Mouse (Mus musculus) stomach, embryonic 16.5 days (tissue): ENCODE results near the gene Jag2. TPM values are rescaled to one million over a fixed set of nuclear protein-coding genes. Genes with fewer than 3 reads are reported as not detected.
A peak's percentile ranks its signal among the peaks of the same experiment; 100 is the strongest.

Source experiments
- ATAC-seq: fragments of 200-750 bp; cut with Nextera tagmentation; 2 replicates; pipeline ENCODE4 v1.8.0; 2017; ENCODE audit warnings: moderate number of reproducible peaks, moderate TSS enrichment; ENCODE audit not compliant: insufficient read depth, low FRiP score
- H3K27ac ChIP-seq: fragments of 300-500 bp; sonication (generic); 2 replicates; pipeline ENCODE4 v1.5.1; 2014; ENCODE audit warnings: low read length
- H3K27me3 ChIP-seq: fragments of 300-500 bp; sonication (generic); 2 replicates; pipeline ENCODE4 v1.6.1; 2014; ENCODE audit warnings: low read length, control low read depth, mixed read lengths; ENCODE audit not compliant: control insufficient read depth, insufficient read depth
- H3K36me3 ChIP-seq: fragments of 300-500 bp; sonication (generic); 2 replicates; pipeline ENCODE4 v1.6.1; 2014; ENCODE audit warnings: low read length; ENCODE audit not compliant: control insufficient read depth, insufficient read depth
- H3K4me1 ChIP-seq: fragments of 300-500 bp; sonication (generic); 2 replicates; pipeline ENCODE4 v1.6.1; 2014; ENCODE audit warnings: low read length, control low read depth, mixed read lengths; ENCODE audit not compliant: control insufficient read depth, insufficient read depth
- H3K4me2 ChIP-seq: fragments of 300-500 bp; sonication (generic); 2 replicates; pipeline ENCODE4 v1.6.1; 2014; ENCODE audit warnings: low read depth, low read length, mixed read lengths
- H3K4me3 ChIP-seq: fragments of 300-500 bp; sonication (generic); replicated peaks from 2 replicates; pipeline ENCODE4 v1.5.1; 2014; ENCODE audit warnings: mild to moderate bottlenecking, low read length
- H3K9ac ChIP-seq: fragments of 300-500 bp; sonication (generic); 2 replicates; pipeline ENCODE4 v1.6.1; 2014; ENCODE audit warnings: low read length
- H3K9me3 ChIP-seq: fragments of 300-500 bp; sonication (generic); replicated peaks from 2 replicates; pipeline ENCODE4 v1.6.1; 2016; ENCODE audit warnings: low read length, control low read depth; ENCODE audit not compliant: control insufficient read depth
- WGBS: fragments of 180-500 bp; shearing (Covaris S2); extraction: QIAGEN DNeasy Blood & Tissue Kit; methylation state at CpG from one replicate; pipeline ENCODE4 v1.1.7; 2014; 5-methylcytosine and 5-hydroxymethylcytosine counted together
- polyA plus RNA-seq: library from polyadenylated mRNA; unstranded; fragments of >200 nt; fragmentation: Nextera tagmentation; extraction: Ambion mirVana; gene quantifications from 2 replicates; pipeline ENCODE4 v1.2.1, GENCODE M21; 2015

The Jag2 gene
- polyA plus RNA-seq, 1 experiment from 2014 or later, result 5.1 TPM

DNA sequence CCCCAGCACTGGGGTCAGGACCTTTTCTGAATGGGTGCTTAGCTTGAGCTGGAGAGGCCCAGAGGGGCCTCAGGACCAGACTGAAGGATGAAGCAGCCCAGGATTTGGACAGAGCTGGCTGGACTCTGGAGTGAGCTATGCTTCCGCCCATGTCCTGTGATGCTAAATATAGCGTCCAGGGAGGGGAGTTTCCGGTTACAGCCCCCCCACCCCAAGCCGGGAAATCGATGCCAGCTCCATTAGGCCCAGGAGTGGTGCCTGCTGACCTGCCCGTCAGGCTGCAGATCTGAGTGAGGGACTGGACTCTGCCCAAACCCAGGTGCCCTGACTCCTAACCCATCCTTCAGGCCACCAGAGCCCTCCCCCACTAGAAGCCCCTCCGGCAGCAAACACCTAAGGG, 3.1 kb upstream of the Jag2 start:
- peaks cover 36% of the 10 kb centered on the region for H3K27me3 ChIP-seq
- no peak overlapping the region for H3K4me3 ChIP-seq
- no peaks in the 10 kb centered on the region for H3K36me3 ChIP-seq
- H3K27ac ChIP-seq, result no peak overlapping the region
- WGBS, result 36% methylated on average over 7 of the region's 7 CpGs
- H3K9me3 ChIP-seq, result no peaks in the 10 kb centered on the region
- ATAC-seq, result no peak
- peaks cover 7% of the 10 kb centered on the region for H3K4me1 ChIP-seq
- H3K4me2 ChIP-seq, result no peak overlapping the region
- H3K9ac ChIP-seq, result peak overlapping the region; percentile 38; the same call in 1 of the 2 replicates

DNA sequence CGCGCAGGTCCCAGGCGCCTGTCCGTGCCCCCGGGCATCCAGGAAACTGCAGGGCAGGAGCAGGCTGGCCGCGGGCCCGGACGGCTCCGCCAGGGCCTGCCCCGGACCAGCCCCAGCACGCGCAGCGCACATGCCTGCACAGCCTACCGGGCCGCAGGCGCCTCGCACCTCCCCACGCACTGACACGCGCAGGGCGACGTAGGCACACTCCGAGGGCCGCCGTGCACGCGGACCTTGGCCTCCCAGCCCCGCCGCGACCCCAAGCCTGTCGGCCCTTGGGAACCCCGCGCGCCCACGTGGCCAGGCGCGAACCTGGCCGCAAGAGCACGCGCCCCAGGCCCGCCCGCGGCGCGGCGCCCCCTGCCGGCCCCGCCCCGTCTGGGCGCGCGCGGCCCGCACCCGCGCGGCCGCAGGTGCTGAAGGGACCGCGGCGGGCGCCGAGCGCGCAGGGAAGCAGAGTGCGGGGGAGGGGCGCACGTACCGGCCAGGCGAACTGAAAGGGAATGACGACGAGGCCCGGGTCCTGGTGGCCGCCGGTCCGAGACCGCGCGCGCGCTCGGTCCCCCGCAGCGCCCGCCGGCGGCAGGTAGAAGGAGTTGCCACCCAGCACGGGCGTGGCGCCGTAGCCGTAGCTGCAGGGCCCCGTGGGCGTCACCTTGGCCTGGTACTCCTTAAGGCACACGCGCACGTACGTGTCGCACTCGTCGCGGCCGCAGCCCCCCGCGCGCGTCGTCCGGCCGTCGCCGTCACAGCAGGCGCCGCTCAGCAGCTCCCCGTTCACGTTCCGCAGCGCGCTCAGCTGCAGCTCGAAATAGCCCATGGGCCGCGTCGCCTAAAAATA, 955 bp downstream of the Jag2 start:
- H3K4me2 ChIP-seq, result peak overlapping the region; percentile 78
- H3K9me3 ChIP-seq, result no peaks in the 10 kb centered on the region
- H3K27me3 ChIP-seq, result peaks cover 40% of the 10 kb centered on the region
- H3K4me1 ChIP-seq, result peaks cover 6% of the 10 kb centered on the region
- ATAC-seq, result peak; percentile 51
- WGBS, result 1% methylated on average over 112 of the region's 124 CpGs
- peak overlapping the region; percentile 73 for H3K9ac ChIP-seq
- no peaks in the 10 kb centered on the region for H3K36me3 ChIP-seq
- H3K4me3 ChIP-seq, result peak overlapping the region; percentile 60
- peak overlapping the region; percentile 56 for H3K27ac ChIP-seq

DNA sequence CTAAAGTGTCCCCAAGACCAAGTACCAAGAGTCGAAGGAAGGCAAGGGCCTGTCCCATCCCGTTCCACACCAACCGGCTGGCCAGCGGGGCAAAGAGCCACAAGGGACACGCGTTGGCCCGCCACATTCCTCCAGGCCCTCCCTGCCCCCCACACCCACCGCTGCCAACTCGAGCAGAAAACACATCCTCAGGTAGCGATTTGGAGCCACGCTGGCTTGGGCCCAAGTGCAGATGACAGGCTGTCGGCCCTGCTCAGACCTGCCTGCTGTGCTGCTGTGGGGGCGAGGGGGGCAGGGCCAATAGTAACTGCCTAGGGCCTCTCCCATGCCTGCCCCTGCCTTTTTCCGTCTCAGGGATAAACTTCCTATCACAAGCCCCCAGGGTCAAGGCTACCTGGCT, 2.3 kb downstream of the Jag2 start:
- H3K4me2 ChIP-seq, result peak overlapping the region; percentile 78
- WGBS, result 70% methylated on average over 14 of the region's 14 CpGs
- ATAC-seq, result no peak

DNA sequence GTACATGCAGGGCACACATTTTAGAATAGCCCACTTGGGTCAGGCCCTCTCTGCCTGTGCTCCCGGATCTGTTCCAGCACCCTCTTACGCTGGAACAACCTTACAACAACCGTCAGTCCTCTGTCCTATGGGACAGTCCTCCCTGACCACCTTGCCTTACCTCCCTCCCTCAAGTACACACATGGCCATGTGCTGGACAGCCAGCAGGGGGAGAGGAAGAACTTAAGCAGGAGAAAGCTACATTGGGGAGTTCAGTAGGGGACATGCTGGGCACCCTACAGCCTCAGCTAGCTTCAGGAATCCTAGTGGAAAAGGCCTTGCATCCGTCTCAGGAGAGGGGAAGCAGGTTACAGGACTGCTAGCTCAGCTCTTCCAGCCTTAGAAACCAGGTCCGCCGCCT, 3.6 kb downstream of the Jag2 start:
- Histone ChIP-seq H3K27ac (no peak overlapping the region), H3K9me3 (no peaks in the 10 kb centered on the region), H3K36me3 (no peaks in the 10 kb centered on the region), H3K27me3 (peaks cover 33% of the 10 kb centered on the region), H3K9ac (no peak overlapping the region), H3K4me1 (no peaks in the 10 kb centered on the region; the same call in 1 of the 2 replicates), H3K4me3 (no peak overlapping the region), H3K4me2 (no peak overlapping the region)
- ATAC-seq, result no peak
- WGBS, result 83% methylated on average over 6 of the region's 6 CpGs

More for the DNA sequence above, 2.3 kb downstream of the Jag2 start:
- H3K36me3 ChIP-seq, result no peaks in the 10 kb centered on the region
- peaks cover 40% of the 10 kb centered on the region for H3K27me3 ChIP-seq
- H3K4me3 ChIP-seq, result peak overlapping the region; percentile 60; the same call in 1 of the 2 replicates
- H3K9ac ChIP-seq, result no peak overlapping the region; the same call in 1 of the 2 replicates
- no peak overlapping the region for H3K27ac ChIP-seq
- H3K9me3 ChIP-seq, result no peaks in the 10 kb centered on the region
- H3K4me1 ChIP-seq, result no peaks in the 10 kb centered on the region; the same call in 1 of the 2 replicates

DNA sequence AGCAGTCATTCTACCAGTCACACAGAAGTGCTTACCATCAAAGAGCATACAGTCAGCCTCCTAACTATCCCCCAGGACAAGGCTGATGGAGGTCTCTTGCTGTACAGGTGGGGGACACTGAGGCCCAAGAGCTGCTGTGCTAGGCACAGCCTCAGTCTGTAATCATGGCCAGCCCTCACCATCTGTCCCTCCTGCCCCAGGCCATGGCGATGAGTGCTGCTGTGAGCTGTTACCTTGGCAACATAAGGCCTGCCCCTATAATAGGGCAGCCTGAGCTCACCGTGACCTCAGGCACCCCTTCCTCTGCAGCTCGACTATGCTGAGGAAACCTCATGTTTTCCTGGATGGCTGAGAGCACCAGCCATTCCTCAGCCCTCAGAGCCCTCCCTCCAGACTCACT, 7.0 kb downstream of the Jag2 start:
- H3K4me3 ChIP-seq, result no peak overlapping the region
- 36% methylated on average over 3 of the region's 3 CpGs for WGBS
- H3K27me3 ChIP-seq, result peaks cover 3% of the 10 kb centered on the region
- H3K9ac ChIP-seq, result no peak overlapping the region
- H3K36me3 ChIP-seq, result no peaks in the 10 kb centered on the region
- no peak overlapping the region for H3K27ac ChIP-seq
- H3K9me3 ChIP-seq, result no peaks in the 10 kb centered on the region
- no peak for ATAC-seq
- no peaks in the 10 kb centered on the region for H3K4me1 ChIP-seq
- H3K4me2 ChIP-seq, result no peak overlapping the region

DNA sequence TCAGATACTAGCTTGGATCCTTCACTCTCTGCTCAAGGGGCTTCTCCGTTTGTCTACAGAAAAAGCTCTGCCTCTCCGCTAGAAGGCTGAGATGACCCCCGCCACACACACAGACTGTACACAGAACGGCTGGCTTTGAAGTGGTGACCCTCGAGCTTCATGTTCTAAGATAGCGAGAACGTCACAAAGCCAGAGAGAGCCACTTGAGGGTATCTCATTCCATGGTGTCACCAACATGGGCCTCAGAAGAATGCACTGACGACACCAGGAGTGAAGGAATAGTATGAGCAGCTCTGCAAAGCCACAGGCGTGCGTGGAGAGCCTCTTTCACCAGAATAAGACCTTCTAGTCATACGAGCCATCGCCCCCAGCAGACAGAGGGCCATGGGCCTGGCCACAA, 8.1 kb downstream of the Jag2 start:
- Histone ChIP-seq H3K4me2 (no peak overlapping the region), H3K36me3 (no peaks in the 10 kb centered on the region), H3K9ac (no peak overlapping the region), H3K27me3 (no peaks in the 10 kb centered on the region; the same call in 1 of the 2 replicates), H3K9me3 (no peaks in the 10 kb centered on the region), H3K27ac (no peak overlapping the region), H3K4me1 (no peaks in the 10 kb centered on the region), H3K4me3 (no peak overlapping the region)
- WGBS, result 89% methylated on average over 12 of the region's 12 CpGs
- ATAC-seq, result no peak

DNA sequence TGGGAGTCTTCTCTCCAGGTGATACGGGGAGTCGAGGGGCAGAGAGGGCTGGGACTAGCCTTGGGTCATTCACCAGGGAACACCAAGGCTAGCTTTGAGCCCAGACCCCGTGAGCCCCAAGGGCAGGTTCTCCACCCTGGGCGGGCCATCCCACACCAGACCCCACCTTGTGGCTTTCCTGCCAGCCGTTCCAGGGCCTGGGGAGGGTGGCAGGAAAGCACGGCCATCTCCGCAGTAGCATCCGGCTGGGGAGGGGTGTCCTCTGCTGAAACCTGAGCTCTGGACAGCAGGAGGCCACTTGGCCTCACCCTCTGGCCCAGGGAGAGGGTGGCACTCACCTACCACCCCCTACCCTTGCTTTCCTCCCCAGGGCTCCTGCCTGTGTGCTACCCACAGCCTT, 11.7 kb downstream of the Jag2 start:
- Histone ChIP-seq H3K27me3 (no peaks in the 10 kb centered on the region), H3K9ac (no peak overlapping the region)
- 52% methylated on average over 8 of the region's 8 CpGs for WGBS

DNA sequence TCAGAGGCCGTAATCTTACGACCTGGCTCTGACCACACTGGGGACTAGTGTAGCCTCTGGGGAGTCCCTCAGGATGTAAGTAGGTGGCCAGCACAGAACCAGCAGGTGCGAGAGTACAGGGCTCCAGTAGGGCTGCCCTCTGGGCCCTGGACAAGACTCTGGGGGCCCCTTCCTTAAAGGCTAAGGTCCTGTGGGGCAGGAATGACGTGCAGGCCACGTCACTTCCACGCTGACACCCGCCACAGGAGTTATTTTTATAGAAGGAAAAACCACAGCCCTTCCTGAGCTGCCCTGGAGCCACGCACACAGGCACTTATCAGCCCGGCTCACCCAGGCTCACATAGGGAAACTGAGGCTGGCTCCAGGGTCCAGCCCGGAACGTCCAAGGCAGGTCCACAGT, 12.1 kb downstream of the Jag2 start:
- Histone ChIP-seq H3K27me3 (no peaks in the 10 kb centered on the region), H3K27ac (no peak overlapping the region), H3K4me1 (no peaks in the 10 kb centered on the region), H3K9me3 (no peaks in the 10 kb centered on the region), H3K4me3 (no peak overlapping the region), H3K36me3 (no peaks in the 10 kb centered on the region), H3K9ac (no peak overlapping the region), H3K4me2 (no peak overlapping the region)
- no peak for ATAC-seq
- WGBS, result 72% methylated on average over 11 of the region's 11 CpGs

More for the DNA sequence above, 11.7 kb downstream of the Jag2 start:
- H3K36me3 ChIP-seq, result no peaks in the 10 kb centered on the region
- no peak for ATAC-seq
- no peak overlapping the region for H3K27ac ChIP-seq
- H3K4me3 ChIP-seq, result no peak overlapping the region
- H3K4me2 ChIP-seq, result no peak overlapping the region
- no peaks in the 10 kb centered on the region for H3K4me1 ChIP-seq
- H3K9me3 ChIP-seq, result no peaks in the 10 kb centered on the region

DNA sequence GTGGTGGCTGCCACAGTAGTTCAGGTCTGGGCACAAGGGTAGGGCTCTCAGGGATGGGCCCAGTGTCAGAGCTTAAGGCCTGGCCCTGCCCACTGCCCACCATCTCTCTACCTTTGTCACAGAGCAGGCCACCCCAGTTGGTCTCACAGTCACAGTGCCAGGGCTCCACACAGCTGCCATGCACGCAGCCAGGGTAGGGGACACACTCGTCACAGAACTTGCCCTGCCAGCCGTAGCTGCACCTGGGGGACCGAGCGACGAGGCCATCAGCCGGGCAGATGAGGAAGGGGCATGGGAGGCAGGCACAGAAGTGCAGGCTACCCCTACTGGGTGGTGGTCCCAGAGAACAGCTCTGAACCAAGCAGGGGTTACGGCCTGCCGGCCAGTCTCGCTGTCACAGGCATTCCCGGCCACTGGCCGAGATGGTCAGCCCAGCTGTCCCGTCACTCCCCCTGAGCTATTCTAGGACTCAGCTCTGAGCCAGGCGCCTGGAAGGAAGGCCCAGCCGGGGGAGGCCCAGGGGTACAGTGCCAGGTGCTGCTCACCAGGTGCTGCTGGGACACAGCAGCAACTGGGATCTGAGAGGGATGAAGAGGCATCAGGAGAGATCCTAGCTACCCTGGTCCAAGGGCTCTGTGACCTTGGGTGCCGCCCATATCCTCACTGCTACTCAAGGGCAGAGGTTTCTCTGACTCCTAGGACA, 12.7 kb downstream of the Jag2 start:
- no peak overlapping the region for H3K4me3 ChIP-seq
- H3K4me2 ChIP-seq, result no peak overlapping the region
- no peaks in the 10 kb centered on the region for H3K36me3 ChIP-seq
- H3K4me1 ChIP-seq, result no peaks in the 10 kb centered on the region
- no peak overlapping the region for H3K9ac ChIP-seq
- no peak for ATAC-seq
- WGBS, result 85% methylated on average over 16 of the region's 16 CpGs
- H3K9me3 ChIP-seq, result no peaks in the 10 kb centered on the region
- no peak overlapping the region for H3K27ac ChIP-seq
- no peaks in the 10 kb centered on the region for H3K27me3 ChIP-seq
